Mouse (Mus musculus): ENCODE measurements around the gene Dcdc2a. TPM values are rescaled to one million over a fixed set of nuclear protein-coding genes. Genes with fewer than 3 reads are reported as not detected.

The Dcdc2a gene
- polyA plus RNA-seq, 1 experiment: not detected

DNA sequence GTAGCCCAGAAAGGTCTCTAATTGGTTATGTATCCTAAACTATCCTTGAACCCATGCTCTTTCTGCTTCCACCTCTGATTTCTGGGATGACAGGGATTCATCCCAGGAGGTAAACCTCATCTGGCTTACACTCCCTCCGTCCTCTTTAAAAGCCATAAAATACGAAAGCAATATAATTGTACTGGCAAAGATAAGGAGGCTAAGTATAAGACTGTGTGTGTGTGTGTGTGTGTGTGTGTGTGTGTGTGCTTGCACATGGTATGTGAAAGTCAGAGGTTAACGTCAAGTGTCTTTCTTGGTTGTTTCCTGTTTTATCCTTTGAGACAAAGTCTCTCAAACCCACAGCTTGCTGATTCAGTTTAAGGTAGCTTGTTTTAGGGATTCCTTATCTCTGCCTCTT is 52.5 kb downstream of the Dcdc2a start:
- Histone ChIP-seq H3K4me3 (replicated peaks) (no peak overlapping the region), H3K27me3 (ENCODE audit: control insufficient read depth) (no peaks in the 10 kb centered on the region), H3K36me3 (ENCODE audit: control insufficient read depth) (no peaks in the 10 kb centered on the region), H3K9me3 (ENCODE audit: control insufficient read depth, low read length) (no peaks in the 10 kb centered on the region), H3K4me1 (ENCODE audit: control insufficient read depth) (no peaks in the 10 kb centered on the region; the same call in 1 of the 2 replicates)
- no peak for TF ChIP-seq TAL1 (IDR thresholded peaks at IDR 0.05; ENCODE audit: low read length)
- TF ChIP-seq GATA1 (IDR thresholded peaks at IDR 0.05; ENCODE audit: low read length): no peak

DNA sequence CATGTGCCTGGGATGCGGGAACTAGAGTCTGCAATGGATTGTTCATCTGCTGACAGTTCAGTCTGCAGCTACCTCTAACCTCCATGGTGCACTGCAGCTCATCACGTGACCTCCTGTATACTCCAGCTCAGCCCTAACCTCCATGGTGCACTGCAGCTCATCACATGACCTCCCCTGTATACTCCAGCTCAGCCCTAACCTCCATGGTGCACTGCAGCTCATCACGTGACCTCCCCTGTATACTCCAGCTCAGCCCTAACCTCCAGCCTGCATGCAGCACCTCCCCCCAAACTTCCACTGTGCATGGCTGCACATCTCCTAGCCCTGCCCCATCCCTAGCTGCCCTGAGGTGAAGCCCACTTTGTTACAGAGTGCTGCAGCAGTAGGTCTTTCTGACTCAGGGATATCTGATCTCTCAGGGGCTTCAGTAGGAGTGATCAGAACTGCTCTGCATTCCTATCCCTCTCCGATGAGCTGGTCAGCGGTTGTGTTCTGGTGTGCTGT is 54.8 kb downstream of the Dcdc2a start:
- Histone ChIP-seq H3K27me3 (ENCODE audit: control insufficient read depth) (no peaks in the 10 kb centered on the region), H3K4me3 (replicated peaks) (no peak overlapping the region), H3K36me3 (ENCODE audit: control insufficient read depth) (no peaks in the 10 kb centered on the region), H3K9me3 (ENCODE audit: control insufficient read depth, low read length) (no peaks in the 10 kb centered on the region), H3K4me1 (ENCODE audit: control insufficient read depth) (peaks cover 1% of the 10 kb centered on the region; the same call in 1 of the 2 replicates)
- no peak for TF ChIP-seq GATA1 (IDR thresholded peaks at IDR 0.05; ENCODE audit: low read length)
- TF ChIP-seq TAL1 (IDR thresholded peaks at IDR 0.05; ENCODE audit: low read length): no peak

DNA sequence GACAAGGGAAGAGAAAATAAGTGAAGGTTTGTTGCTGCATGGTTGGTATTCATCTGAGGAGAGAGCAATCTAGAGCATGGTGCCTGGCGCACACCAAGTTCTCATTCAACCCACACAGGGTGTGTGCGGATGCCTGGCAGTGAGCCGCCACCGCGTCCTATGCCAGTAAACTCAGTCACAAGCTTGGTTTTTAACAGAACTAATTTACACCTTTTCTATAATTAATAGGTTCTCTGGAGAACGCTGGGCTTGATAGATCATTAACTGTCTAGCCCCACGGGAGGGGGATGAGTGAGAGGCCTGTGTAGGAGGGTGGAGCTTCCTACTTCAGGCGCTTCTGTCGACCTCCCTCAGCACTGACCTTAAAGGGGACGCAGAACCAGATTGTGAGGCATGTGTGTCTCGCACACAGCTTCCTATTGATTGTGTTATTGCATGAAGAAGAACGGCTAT is 59.7 kb downstream of the Dcdc2a start:
- Histone ChIP-seq H3K27me3 (ENCODE audit: control insufficient read depth) (no peaks in the 10 kb centered on the region), H3K36me3 (ENCODE audit: control insufficient read depth) (no peaks in the 10 kb centered on the region), H3K4me3 (replicated peaks) (peak overlapping the region; percentile 23), H3K9me3 (ENCODE audit: control insufficient read depth, low read length) (no peaks in the 10 kb centered on the region), H3K4me1 (ENCODE audit: control insufficient read depth) (peaks cover 3% of the 10 kb centered on the region; the same call in 1 of the 2 replicates)
- TF ChIP-seq GATA1 (IDR thresholded peaks at IDR 0.05; ENCODE audit: low read length) (no peak), TAL1 (IDR thresholded peaks at IDR 0.05; ENCODE audit: low read length) (no peak)

DNA sequence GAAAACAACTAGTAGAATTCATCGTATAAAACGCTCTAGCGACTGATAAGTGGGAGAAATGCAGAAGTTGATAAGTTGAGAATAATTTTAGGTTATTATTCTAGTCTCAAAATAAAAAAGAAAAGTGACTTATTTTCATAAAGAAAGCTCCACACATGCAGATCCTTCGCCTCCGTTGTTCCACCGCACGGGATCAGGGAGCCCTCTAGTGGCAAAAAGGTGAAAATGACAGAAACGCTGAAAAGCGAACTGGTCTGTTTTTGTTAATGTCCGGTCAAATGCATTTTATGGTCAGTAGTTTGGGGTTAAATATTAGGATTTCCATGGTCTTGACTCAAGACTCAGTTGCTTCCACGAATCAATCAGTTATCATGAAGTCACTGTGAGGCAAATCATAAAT is 60.2 kb downstream of the Dcdc2a start:
- TF ChIP-seq GATA1 (IDR thresholded peaks at IDR 0.05; ENCODE audit: low read length) (no peak), TAL1 (IDR thresholded peaks at IDR 0.05; ENCODE audit: low read length) (no peak)

DNA sequence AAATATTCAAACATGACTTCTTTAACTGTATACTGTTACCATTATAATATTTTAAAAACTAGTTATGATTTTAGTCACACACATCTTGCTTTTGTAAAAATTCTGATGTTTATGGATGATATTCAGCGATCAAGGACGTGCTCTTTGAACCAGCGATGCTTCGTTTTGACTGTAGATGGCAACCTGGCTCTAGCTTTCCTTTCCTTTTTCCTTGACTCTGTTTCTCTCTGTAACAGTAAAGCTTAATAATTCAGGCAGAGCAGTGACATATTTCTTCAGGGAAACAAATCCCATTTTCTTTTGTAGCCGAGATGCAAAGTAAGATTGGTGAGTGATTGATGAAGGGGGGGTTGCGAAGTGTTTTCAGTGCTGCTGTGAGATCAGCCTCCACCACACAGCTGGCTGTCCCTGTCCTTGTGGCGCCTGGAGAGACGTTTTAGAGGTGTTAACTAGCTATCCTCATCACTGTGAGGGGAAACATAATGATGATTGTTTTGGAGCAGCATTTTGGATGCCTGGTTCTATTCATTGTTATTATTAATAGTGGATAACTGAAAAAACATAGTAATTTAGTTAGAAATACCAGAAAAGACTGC is 67.0 kb downstream of the Dcdc2a start:
- no peak overlapping the region for H3K4me3 ChIP-seq (replicated peaks)
- H3K9me3 ChIP-seq (ENCODE audit: control insufficient read depth, low read length): no peaks in the 10 kb centered on the region
- no peak for TF ChIP-seq GATA1 (IDR thresholded peaks at IDR 0.05; ENCODE audit: low read length)
- TF ChIP-seq TAL1 (IDR thresholded peaks at IDR 0.05; ENCODE audit: low read length): no peak

More for the DNA sequence above, 60.2 kb downstream of the Dcdc2a start:
- H3K4me1 ChIP-seq (ENCODE audit: control insufficient read depth): peaks cover 3% of the 10 kb centered on the region; the same call in 1 of the 2 replicates
- no peaks in the 10 kb centered on the region for H3K36me3 ChIP-seq (ENCODE audit: control insufficient read depth)
- H3K4me3 ChIP-seq (replicated peaks): peak overlapping the region; percentile 23
- no peaks in the 10 kb centered on the region for H3K27me3 ChIP-seq (ENCODE audit: control insufficient read depth)
- no peaks in the 10 kb centered on the region for H3K9me3 ChIP-seq (ENCODE audit: control insufficient read depth, low read length)

DNA sequence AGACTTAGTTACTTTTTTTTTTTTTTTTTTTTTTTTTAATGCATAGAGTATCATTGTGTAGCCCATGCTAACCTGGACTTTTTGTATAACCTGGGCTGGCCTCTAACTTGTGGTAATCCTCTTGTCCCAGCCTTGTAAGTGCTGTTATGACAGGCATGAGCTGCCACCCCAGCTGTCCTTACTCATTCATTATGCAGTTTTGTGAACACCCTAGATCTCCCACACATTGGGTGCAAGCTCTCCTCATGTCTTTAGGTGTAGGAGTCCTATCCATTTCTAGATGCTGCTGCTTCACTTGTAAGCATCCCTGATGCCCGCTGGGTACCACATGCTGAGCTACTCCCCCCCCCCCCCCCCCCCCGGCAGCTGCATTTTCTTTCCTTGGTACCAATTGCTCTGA is 71.4 kb downstream of the Dcdc2a start:
- no peak overlapping the region for H3K4me3 ChIP-seq (replicated peaks)
- no peaks in the 10 kb centered on the region for H3K36me3 ChIP-seq (ENCODE audit: control insufficient read depth)
- TF ChIP-seq TAL1 (IDR thresholded peaks at IDR 0.05; ENCODE audit: low read length) (no peak), GATA1 (IDR thresholded peaks at IDR 0.05; ENCODE audit: low read length) (no peak)
- no peaks in the 10 kb centered on the region for H3K27me3 ChIP-seq (ENCODE audit: control insufficient read depth)
- H3K4me1 ChIP-seq (ENCODE audit: control insufficient read depth): no peaks in the 10 kb centered on the region
- no peaks in the 10 kb centered on the region for H3K9me3 ChIP-seq (ENCODE audit: control insufficient read depth, low read length)

More for the DNA sequence above, 67.0 kb downstream of the Dcdc2a start:
- Histone ChIP-seq H3K27me3 (ENCODE audit: control insufficient read depth) (no peaks in the 10 kb centered on the region), H3K4me1 (ENCODE audit: control insufficient read depth) (no peaks in the 10 kb centered on the region), H3K36me3 (ENCODE audit: control insufficient read depth) (no peaks in the 10 kb centered on the region)

DNA sequence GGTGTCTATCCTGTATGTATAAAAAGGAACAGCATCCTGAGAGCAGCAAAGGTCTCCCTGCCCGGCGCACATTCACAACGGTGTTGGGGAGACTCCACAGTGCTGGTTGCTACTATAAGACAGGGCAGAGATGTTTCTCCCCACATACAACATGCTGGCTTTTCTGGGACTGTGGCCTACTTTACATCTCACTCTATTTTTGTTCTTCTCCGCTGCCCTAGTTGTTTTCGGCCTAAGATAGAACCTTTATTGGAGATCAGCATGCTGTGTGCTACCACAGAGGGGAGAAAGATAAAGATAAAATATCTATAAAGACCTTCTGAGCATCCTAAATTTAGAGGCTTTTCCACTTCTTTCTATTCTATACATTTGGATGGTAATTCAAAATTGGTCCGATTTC is 72.0 kb downstream of the Dcdc2a start:
- Histone ChIP-seq H3K4me1 (ENCODE audit: control insufficient read depth) (no peaks in the 10 kb centered on the region), H3K9me3 (ENCODE audit: control insufficient read depth, low read length) (no peaks in the 10 kb centered on the region), H3K4me3 (replicated peaks) (no peak overlapping the region), H3K36me3 (ENCODE audit: control insufficient read depth) (no peaks in the 10 kb centered on the region), H3K27me3 (ENCODE audit: control insufficient read depth) (no peaks in the 10 kb centered on the region)
- TF ChIP-seq TAL1 (IDR thresholded peaks at IDR 0.05; ENCODE audit: low read length): no peak
- no peak for TF ChIP-seq GATA1 (IDR thresholded peaks at IDR 0.05; ENCODE audit: low read length)

DNA sequence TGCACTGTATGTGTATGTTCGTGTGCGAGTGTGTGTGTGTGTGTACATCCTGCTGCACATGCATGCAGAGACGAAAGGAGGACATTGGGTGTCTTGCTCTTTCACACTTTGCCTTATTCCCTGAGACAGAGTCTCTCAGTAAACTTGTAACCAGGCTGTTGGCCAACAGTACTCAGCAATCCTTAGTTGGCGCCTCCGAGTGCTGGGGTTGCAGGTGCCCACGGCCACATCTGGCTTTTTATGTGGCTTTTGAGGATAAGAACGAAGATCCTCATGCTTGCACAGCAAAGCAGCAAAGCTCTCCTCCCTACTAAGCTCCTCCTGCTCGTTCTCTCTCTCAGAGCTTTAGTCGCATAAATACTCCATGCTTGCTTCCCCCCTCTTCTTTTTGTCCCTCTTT is 73.0 kb downstream of the Dcdc2a start:
- no peaks in the 10 kb centered on the region for H3K27me3 ChIP-seq (ENCODE audit: control insufficient read depth)
- no peak for TF ChIP-seq TAL1 (IDR thresholded peaks at IDR 0.05; ENCODE audit: low read length)
- TF ChIP-seq GATA1 (IDR thresholded peaks at IDR 0.05; ENCODE audit: low read length): no peak
- no peaks in the 10 kb centered on the region for H3K36me3 ChIP-seq (ENCODE audit: control insufficient read depth)
- no peaks in the 10 kb centered on the region for H3K9me3 ChIP-seq (ENCODE audit: control insufficient read depth, low read length)
- no peak overlapping the region for H3K4me3 ChIP-seq (replicated peaks)
- no peaks in the 10 kb centered on the region for H3K4me1 ChIP-seq (ENCODE audit: control insufficient read depth)

DNA sequence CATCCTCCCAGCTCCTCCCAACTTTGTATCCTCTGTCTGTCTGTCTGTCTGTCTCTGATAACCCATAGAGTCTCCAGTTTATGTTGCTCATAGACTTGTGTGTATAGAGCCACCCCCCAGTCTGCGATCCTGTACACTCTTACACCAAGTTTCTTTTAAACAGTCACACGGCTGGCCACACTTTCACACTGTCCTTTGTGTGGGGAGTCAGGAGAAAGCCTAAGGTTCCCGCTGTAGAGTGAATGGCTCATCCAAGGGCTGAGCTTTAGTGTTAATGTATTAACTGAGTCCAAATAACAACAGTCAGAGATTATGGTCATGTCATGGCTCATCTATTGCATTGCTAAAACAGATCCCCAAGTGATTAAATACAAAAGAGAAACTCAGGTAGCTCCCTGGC is 87.3 kb downstream of the Dcdc2a start:
- Histone ChIP-seq H3K27me3 (ENCODE audit: control insufficient read depth) (no peaks in the 10 kb centered on the region), H3K4me1 (ENCODE audit: control insufficient read depth) (no peaks in the 10 kb centered on the region), H3K36me3 (ENCODE audit: control insufficient read depth) (no peaks in the 10 kb centered on the region), H3K4me3 (replicated peaks) (no peak overlapping the region), H3K9me3 (ENCODE audit: control insufficient read depth, low read length) (peaks cover 3% of the 10 kb centered on the region)
- TF ChIP-seq GATA1 (IDR thresholded peaks at IDR 0.05; ENCODE audit: low read length) (no peak), TAL1 (IDR thresholded peaks at IDR 0.05; ENCODE audit: low read length) (no peak)

Data from erythroblast, embryonic 14.5 days (primary cell).